Comparison of ENCODE assay signal across 9 mouse cellular contexts in the genomic region with DNA sequence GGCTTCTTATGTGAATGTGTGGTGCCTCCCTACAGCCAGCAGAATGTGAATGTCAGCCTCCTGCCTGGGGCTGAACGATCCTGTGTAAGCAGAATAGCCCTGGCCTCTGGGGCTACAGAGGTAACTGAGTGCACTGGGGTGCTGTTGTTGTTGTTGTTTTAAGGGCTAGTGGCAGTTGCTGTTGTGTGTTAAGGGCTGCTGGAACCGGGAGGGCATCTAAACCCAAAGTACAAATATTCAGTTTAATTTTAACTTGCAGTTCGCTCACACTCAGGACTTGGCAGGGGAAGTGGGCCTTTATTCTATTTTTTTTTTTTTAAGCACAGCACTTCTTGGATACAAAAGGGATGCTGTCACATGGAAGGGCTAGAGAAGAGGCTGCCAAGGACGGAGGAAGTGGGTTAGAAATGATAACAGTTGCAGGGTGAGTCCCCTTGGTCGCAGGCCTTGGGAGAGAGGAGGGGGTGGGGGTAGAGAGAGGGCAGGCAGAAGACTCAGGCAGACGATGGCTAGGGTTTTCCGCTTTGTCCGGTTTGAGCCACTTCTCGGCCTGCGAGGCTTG. TPM values are rescaled to one million over a fixed set of nuclear protein-coding genes. Genes with fewer than 3 reads are reported as not detected.
DNase-seq lines count a peak whose midpoint lies in the region; ATAC-seq and TF ChIP-seq lines count a peak whose summit lies in the region.
"Had no signal": no experiment of that assay in that cellular context is flagged by ENCODE, and none has a peak within 500 bp of the region (broad histone marks: within the 10 kb centered on the region; RNA-seq: fewer than 3 reads in every experiment).

No protein-coding gene starts in this region.

- H3K4me3 ChIP-seq in gastrocnemius, adult 2 months: peak overlapping the region; percentile 24
- peak overlapping the region in 1 of 2 experiments; percentile 49; a peak in 2 of 4 replicates for H3K4me3 ChIP-seq in ES-E14 (ENCODE audit: insufficient read depth in 1 of 2, low read depth in 1 of 2, low read length in 2 of 2, poor library complexity in 1 of 2, severe bottlenecking in 1 of 2)
- no peak overlapping the region for H3K4me3 ChIP-seq in forebrain, embryonic 16.5 days (replicated peaks; ENCODE audit: low read length)
- H3K4me3 ChIP-seq in stomach, embryonic 15.5 days (replicated peaks): no peak overlapping the region

- H3K27me3 ChIP-seq in forebrain, embryonic 16.5 days (replicated peaks; ENCODE audit: control insufficient read depth, insufficient read depth, low read length): no peaks in the 10 kb centered on the region
- no peaks in the 10 kb centered on the region for H3K27me3 ChIP-seq in stomach, embryonic 15.5 days (replicated peaks)
- H3K27me3 ChIP-seq: Patski had no signal

- peak; percentile 23 for DNase-seq in gastrocnemius, adult 2 months
- DNase-seq in gastrocnemius, adult 18-20 months (ENCODE audit: low spot score): no peak
- DNase-seq in ES-E14 (ENCODE audit: low read depth, low spot score): no peak
- DNase-seq in kidney, postnatal 10 days: peak; percentile 54
- no peak for DNase-seq in layer of hippocampus, adult 9-10 months (ENCODE audit: low spot score)
- DNase-seq in left cerebral cortex, adult 11 months (ENCODE audit: low spot score): no peak

- no peak for TF ChIP-seq CTCF in gastrocnemius, adult 2 months (IDR thresholded peaks at IDR 0.05)

- no peaks in the 10 kb centered on the region for H3K9me3 ChIP-seq in ES-E14 (ENCODE audit: control insufficient read depth, insufficient read depth, low read depth, low read length)
- no peaks in the 10 kb centered on the region for H3K9me3 ChIP-seq in forebrain, embryonic 16.5 days (ENCODE audit: control insufficient read depth, low read length)
- H3K9me3 ChIP-seq in stomach, embryonic 15.5 days: no peaks in the 10 kb centered on the region

- peak overlapping the region; percentile 79 for H3K27ac ChIP-seq in gastrocnemius, adult 2 months
- H3K27ac ChIP-seq in ES-E14 (ENCODE audit: insufficient read depth, low read depth, low read length, poor library complexity, severe bottlenecking): peak overlapping the region; percentile 50; the same call in 1 of the 2 replicates
- H3K27ac ChIP-seq in forebrain, embryonic 16.5 days (ENCODE audit: low read length): peak overlapping the region; percentile 43; the same call in 1 of the 2 replicates
- peak overlapping the region; percentile 49; the same call in 1 of the 2 replicates for H3K27ac ChIP-seq in stomach, embryonic 15.5 days

- ATAC-seq in forebrain, embryonic 16.5 days: no peak
- no peak for ATAC-seq in stomach, embryonic 15.5 days (ENCODE audit: insufficient read depth, low FRiP score, low read depth)
- ATAC-seq: Patski had no signal

- peak overlapping the region; percentile 53; the same call in 1 of the 2 replicates for H3K9ac ChIP-seq in ES-E14 (ENCODE audit: insufficient read depth, low read depth, low read length, poor library complexity, severe bottlenecking)
- H3K9ac ChIP-seq in forebrain, embryonic 16.5 days (replicated peaks; ENCODE audit: low read depth, low read length): 0 out of 2 replicates have a peak overlapping the region, but pooled peaks have one; percentile 2
- H3K9ac ChIP-seq in stomach, embryonic 15.5 days: no peak overlapping the region; the same call in 1 of the 2 replicates

- in situ Hi-C loops in ES-E14 (cut with MboI; ENCODE audit: low sequenced_read_pairs in 2 of 2, unreplicated experiment in 2 of 2): no loop called here

- H3K36me3 ChIP-seq in ES-E14 (ENCODE audit: control insufficient read depth, insufficient read depth, low read length, poor library complexity, severe bottlenecking): peaks cover 6% of the 10 kb centered on the region; the same call in 1 of the 2 replicates
- peaks cover under 1% of the 10 kb centered on the region; the same call in 1 of the 2 replicates for H3K36me3 ChIP-seq in forebrain, embryonic 16.5 days (ENCODE audit: control insufficient read depth, insufficient read depth)
- no peaks in the 10 kb centered on the region for H3K36me3 ChIP-seq in stomach, embryonic 15.5 days

- no peak overlapping the region for H3K4me2 ChIP-seq in forebrain, embryonic 16.5 days (ENCODE audit: low read length)
- H3K4me2 ChIP-seq in stomach, embryonic 15.5 days: no peak overlapping the region

- H3K4me1 ChIP-seq in ES-E14 (ENCODE audit: control insufficient read depth in 2 of 2, insufficient read depth in 2 of 2, low read length in 2 of 2, poor library complexity in 1 of 2): peaks cover 10 to 56% of the 10 kb centered on the region in 2 experiments
- H3K4me1 ChIP-seq in forebrain, embryonic 16.5 days (replicated peaks; ENCODE audit: control insufficient read depth, insufficient read depth, low read length): peaks cover 67% of the 10 kb centered on the region
- peaks cover 89% of the 10 kb centered on the region for H3K4me1 ChIP-seq in stomach, embryonic 15.5 days

- intact Hi-C loops in gastrocnemius, adult 2 months (cut with DNase I): no loop called here

- WGBS in forebrain, embryonic 16.5 days: 30% methylated on average over 10 of the region's 10 CpGs
- 38% methylated on average over 10 of the region's 10 CpGs for WGBS in stomach, embryonic 15.5 days

TF ChIP-seq in ES-E14, 5 proteins besides CTCF, POLR2A, EP300 and RAD21:
- TF ChIP-seq HCFC1 (IDR thresholded peaks at IDR 0.05; ENCODE audit: borderline replicate concordance, insufficient read depth, low read length) (no peak), CHD2 (IDR thresholded peaks at IDR 0.05; ENCODE audit: low read depth, low read length) (no peak), ZNF384 (IDR thresholded peaks at IDR 0.05; ENCODE audit: low read depth, low read length) (no peak), MAFK (IDR thresholded peaks at IDR 0.05; ENCODE audit: insufficient read depth, low read depth, low read length) (no peak), ZC3H11A (IDR thresholded peaks at IDR 0.05; ENCODE audit: borderline replicate concordance, low read depth, low read length) (no peak)
TF ChIP-seq in ES-E14: peak in this region for 0.

RNA-seq across cellular contexts. Expression of gene Anp32a, which starts 26.5 kb away (rescaled TPM):
- 10 to 100 TPM; 62.8 to 88.2 TPM for total RNA-seq in gastrocnemius, adult 2 months (2021)
- 10 to 100 TPM; 66.9 to 86.5 TPM for total RNA-seq in gastrocnemius, adult 18-20 months (2021)
- total RNA-seq in ES-E14 (2012; rRNA removed): 93.5 and 96.0 TPM in 2 replicates
- 166 and 186 TPM in 2 replicates for polyA plus RNA-seq in forebrain, embryonic 16.5 days (2015; fragmentation: Nextera tagmentation; extraction: Ambion mirVana)
- 163 and 179 TPM in 2 replicates for polyA plus RNA-seq in stomach, embryonic 15.5 days (2015; fragmentation: Nextera tagmentation; extraction: Ambion mirVana)

Comparison
In these comparisons a context has a peak if more than half of its experiments do, and no peak if none do; other contexts are left out.
1. DNase-seq: peak in gastrocnemius, adult 2 months (single experiment) and kidney, postnatal 10 days (single experiment); none in gastrocnemius, adult 18-20 months (single experiment), ES-E14 (single experiment), layer of hippocampus, adult 9-10 months (single experiment) and left cerebral cortex, adult 11 months (single experiment).
2. Peak in every context shown above with its lines, with median percentiles within 50 percentile points of each other: H3K27ac ChIP-seq.